Mouse (Mus musculus): ENCODE results near the gene Scrt2. TPM values are rescaled to one million over a fixed set of nuclear protein-coding genes. Genes with fewer than 3 reads are reported as not detected.

The Scrt2 gene
- polyA plus RNA-seq, 1 experiment, result not detected

DNA sequence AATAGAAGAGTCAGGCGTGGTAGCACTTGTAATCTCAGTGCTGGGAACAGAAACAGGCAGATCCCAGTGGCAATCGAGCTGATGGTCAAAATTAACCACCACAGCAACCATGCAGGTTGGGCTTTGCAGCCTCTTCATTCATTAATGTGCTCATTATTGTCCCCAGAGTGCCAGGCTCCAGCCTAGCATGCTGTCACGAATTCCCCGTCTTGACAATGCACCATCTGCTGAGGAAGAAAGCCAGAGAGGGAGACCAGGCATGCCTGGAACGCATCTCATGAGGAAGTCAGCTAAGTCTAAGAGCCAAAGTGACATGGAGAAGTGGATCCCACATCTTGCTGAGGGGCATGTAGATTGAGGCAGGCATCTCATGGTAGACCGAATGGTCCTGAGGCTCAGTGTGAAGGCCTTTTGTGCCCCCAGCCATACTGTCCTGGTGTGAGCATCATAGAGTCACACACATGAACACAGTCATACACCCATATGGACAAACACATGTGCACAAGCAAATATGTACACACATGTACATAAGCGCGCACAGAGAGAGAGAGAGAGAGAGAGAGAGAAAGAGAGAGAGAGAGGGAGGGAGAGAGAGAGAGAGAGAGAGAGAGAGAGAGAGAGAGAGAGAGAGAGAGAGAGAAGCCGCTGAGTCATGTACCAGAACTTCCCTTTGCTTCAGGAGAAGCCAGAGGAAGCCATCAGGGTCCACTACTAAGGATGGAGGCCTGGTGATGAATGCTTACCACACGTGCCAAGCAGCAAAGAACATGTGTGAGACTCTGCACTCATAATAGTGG lies 58.1 kb downstream of the Scrt2 start:
- Histone ChIP-seq H3K27ac (ENCODE audit: insufficient read depth, low read length) (no peak overlapping the region), H3K27me3 (ENCODE audit: control insufficient read depth, insufficient read depth, low read length) (peaks cover 3% of the 10 kb centered on the region; the same call in 1 of the 2 replicates), H3K4me1 (ENCODE audit: control insufficient read depth, insufficient read depth, insufficient read length) (peaks cover 4% of the 10 kb centered on the region), H3K4me3 (ENCODE audit: extremely low read depth, insufficient read depth, insufficient read length) (no peak overlapping the region), H3K36me3 (ENCODE audit: control insufficient read depth, insufficient read depth, low read length) (no peaks in the 10 kb centered on the region)
- DNase-seq (ENCODE audit: low read depth in 1 of 2, low spot score in 2 of 2), result no peak
- WGBS, result 64% methylated on average over 10 of the region's 10 CpGs
- TF ChIP-seq POLR2A (IDR thresholded peaks at IDR 0.05; ENCODE audit: low read depth, low read length) (no peak), CTCF (IDR thresholded peaks at IDR 0.05; ENCODE audit: extremely low read depth, insufficient read depth, insufficient read length, insufficient replicate concordance) (no peak)

DNA sequence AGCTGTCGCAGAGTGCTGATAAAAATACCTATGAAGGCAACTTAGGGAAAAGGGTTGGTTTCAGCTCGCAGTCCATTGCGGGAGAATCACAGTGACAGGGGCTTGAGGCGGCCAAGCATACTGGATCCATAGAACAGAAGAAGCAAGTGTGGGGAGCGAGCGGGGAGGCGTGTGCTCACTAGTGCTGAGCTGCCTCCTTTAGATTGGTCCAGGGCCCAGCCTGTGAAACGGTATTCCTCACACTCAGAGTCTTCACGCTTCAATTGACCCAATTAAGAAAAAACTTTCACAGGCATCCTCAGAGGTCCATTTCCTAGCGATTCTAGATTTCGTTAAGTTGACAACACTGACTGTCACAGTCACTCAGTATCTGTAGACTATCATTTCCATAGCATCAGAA lies 59.6 kb downstream of the Scrt2 start:
- DNase-seq (ENCODE audit: low read depth in 1 of 2, low spot score in 2 of 2), result no peak
- TF ChIP-seq POLR2A (IDR thresholded peaks at IDR 0.05; ENCODE audit: low read depth, low read length) (no peak), CTCF (IDR thresholded peaks at IDR 0.05; ENCODE audit: extremely low read depth, insufficient read depth, insufficient read length, insufficient replicate concordance) (no peak)
- no peaks in the 10 kb centered on the region for H3K36me3 ChIP-seq (ENCODE audit: control insufficient read depth, insufficient read depth, low read length)
- WGBS, result 84% methylated on average over 11 of the region's 11 CpGs
- H3K27ac ChIP-seq (ENCODE audit: insufficient read depth, low read length), result no peak overlapping the region
- no peak overlapping the region for H3K4me3 ChIP-seq (ENCODE audit: extremely low read depth, insufficient read depth, insufficient read length)
- peaks cover 4% of the 10 kb centered on the region; the same call in 1 of the 2 replicates for H3K27me3 ChIP-seq (ENCODE audit: control insufficient read depth, insufficient read depth, low read length)
- H3K4me1 ChIP-seq (ENCODE audit: control insufficient read depth, insufficient read depth, insufficient read length), result peaks cover 4% of the 10 kb centered on the region

DNA sequence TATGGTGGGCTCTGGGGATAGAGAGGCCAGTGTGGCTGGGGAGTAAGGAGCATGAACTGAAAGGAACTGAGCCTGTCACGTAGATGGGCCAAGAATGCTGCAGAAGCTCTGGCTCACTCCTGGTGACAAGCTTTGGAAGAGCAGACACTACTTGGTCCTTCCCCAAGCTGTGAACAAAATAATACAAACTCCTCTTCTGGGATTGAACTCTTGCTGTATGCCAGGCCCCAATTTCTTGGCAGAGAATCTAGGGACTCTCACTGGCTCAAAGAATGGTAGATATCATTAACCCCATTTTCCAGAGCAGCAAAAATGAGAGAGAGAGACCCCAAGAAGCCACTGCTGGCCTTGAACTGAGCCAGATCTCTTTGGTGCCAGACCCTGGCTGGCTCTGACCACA lies 60.2 kb downstream of the Scrt2 start:
- 70% methylated on average over 1 of the region's 1 CpGs for WGBS
- TF ChIP-seq POLR2A (IDR thresholded peaks at IDR 0.05; ENCODE audit: low read depth, low read length), result no peak
- Histone ChIP-seq H3K4me3 (ENCODE audit: extremely low read depth, insufficient read depth, insufficient read length) (no peak overlapping the region), H3K27me3 (ENCODE audit: control insufficient read depth, insufficient read depth, low read length) (peaks cover 4% of the 10 kb centered on the region; the same call in 1 of the 2 replicates), H3K36me3 (ENCODE audit: control insufficient read depth, insufficient read depth, low read length) (no peaks in the 10 kb centered on the region), H3K27ac (ENCODE audit: insufficient read depth, low read length) (no peak overlapping the region), H3K4me1 (ENCODE audit: control insufficient read depth, insufficient read depth, insufficient read length) (peaks cover 4% of the 10 kb centered on the region)
- no peak for DNase-seq (ENCODE audit: low read depth in 1 of 2, low spot score in 2 of 2)

DNA sequence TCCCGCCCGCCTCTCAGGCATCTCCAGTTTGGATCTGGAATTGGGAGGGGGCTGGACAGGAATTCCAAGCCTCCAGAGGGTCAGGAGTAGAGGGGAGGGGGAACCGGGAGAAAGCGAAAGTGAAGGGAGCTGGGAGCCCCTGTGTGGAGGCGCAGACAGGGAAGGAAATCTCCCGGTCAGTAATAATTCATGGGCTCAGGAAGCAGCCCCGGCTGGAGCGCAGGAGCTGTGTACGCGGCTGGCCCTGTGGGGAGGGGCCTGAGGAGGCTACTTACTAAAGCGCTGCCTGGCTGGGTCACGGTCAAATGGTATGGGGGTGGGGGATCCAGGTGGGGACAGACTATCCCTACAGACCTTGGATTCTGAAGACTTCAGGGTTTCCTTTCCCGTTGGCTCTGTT lies 60.7 kb downstream of the Scrt2 start:
- Histone ChIP-seq H3K27me3 (ENCODE audit: control insufficient read depth, insufficient read depth, low read length) (peaks cover 4% of the 10 kb centered on the region; the same call in 1 of the 2 replicates), H3K4me1 (ENCODE audit: control insufficient read depth, insufficient read depth, insufficient read length) (peaks cover 4% of the 10 kb centered on the region), H3K4me3 (ENCODE audit: extremely low read depth, insufficient read depth, insufficient read length) (peak overlapping the region; percentile 17; the same call in 1 of the 2 replicates), H3K36me3 (ENCODE audit: control insufficient read depth, insufficient read depth, low read length) (no peaks in the 10 kb centered on the region), H3K27ac (ENCODE audit: insufficient read depth, low read length) (no peak overlapping the region)
- TF ChIP-seq POLR2A (IDR thresholded peaks at IDR 0.05; ENCODE audit: low read depth, low read length), result no peak
- no peak for TF ChIP-seq CTCF (IDR thresholded peaks at IDR 0.05; ENCODE audit: extremely low read depth, insufficient read depth, insufficient read length, insufficient replicate concordance)
- no peak for DNase-seq (ENCODE audit: low read depth in 1 of 2, low spot score in 2 of 2)
- WGBS, result 8% methylated on average over 13 of the region's 13 CpGs

DNA sequence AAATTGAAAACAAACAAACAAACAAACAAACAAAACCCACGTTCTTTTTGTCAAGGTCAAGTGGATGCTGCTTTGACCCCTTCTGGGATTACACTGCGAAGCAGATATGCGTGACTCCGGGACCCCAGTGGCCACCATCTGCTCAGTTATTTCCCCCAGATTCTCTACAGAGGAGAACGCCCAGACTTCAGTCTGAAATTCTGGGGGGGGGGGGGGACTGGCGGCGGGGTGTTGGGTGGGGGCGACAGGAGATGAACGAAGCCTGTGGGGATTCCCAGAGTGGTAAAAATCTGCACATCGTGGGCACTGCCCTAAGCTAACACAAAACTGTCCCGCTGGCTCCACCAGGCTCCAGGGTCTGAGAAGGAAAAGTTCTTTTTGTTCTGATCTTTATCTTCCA lies 61.2 kb downstream of the Scrt2 start:
- peaks cover 4% of the 10 kb centered on the region; the same call in 1 of the 2 replicates for H3K27me3 ChIP-seq (ENCODE audit: control insufficient read depth, insufficient read depth, low read length)
- 6% methylated on average over 11 of the region's 11 CpGs for WGBS
- H3K27ac ChIP-seq (ENCODE audit: insufficient read depth, low read length), result no peak overlapping the region
- H3K4me3 ChIP-seq (ENCODE audit: extremely low read depth, insufficient read depth, insufficient read length), result no peak overlapping the region
- H3K36me3 ChIP-seq (ENCODE audit: control insufficient read depth, insufficient read depth, low read length), result no peaks in the 10 kb centered on the region
- TF ChIP-seq POLR2A (IDR thresholded peaks at IDR 0.05; ENCODE audit: low read depth, low read length), result no peak
- peaks cover 4% of the 10 kb centered on the region for H3K4me1 ChIP-seq (ENCODE audit: control insufficient read depth, insufficient read depth, insufficient read length)
- no peak for DNase-seq (ENCODE audit: low read depth in 1 of 2, low spot score in 2 of 2)

DNA sequence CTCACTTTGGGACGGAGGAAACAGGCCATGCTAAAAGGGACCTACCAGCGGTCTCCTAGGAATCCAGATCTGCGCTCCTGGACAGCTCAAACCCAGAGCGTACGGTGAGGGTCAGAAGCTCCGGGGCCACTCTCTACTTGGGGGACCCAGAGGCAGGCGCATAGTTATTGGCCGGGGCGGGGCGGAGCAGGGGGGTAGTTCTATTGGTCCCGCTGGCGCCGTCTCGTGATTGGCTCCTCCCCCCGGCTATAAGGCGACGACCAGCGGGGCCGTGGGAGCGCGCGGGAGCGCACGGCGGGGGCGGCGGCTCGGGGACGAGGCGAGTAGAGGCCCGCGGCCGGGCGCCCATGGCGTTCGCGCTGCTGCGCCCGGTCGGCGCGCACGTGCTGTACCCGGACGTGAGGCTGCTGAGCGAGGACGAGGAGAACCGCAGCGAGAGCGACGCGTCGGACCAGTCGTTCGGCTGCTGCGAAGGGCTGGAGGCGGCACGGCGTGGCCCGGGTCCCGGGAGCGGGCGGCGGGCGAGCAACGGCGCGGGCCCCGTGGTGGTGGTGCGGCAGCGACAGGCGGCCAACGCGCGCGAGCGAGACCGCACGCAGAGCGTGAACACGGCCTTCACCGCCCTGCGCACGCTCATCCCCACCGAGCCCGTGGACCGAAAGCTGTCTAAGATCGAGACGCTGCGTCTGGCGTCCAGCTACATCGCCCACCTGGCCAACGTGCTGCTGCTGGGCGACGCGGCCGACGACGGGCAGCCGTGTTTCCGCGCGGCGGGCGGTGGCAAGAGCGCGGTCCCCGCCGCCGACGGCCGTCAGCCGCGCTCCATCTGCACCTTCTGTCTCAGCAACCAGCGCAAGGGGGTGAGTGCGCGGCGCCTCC lies 62.2 kb downstream of the Scrt2 start, which contains the start of gene Tcf15:
Gene Tcf15 (plus strand): TSS at position 283 of the 879 bp plus-strand sequence.
- Histone ChIP-seq H3K4me3 (ENCODE audit: extremely low read depth, insufficient read depth, insufficient read length) (no peak within 1 kb of the TSS; the same call in 1 of the 2 replicates), H3K27ac (ENCODE audit: insufficient read depth, low read length) (no peak within 1 kb of the TSS), H3K4me1 (ENCODE audit: control insufficient read depth, insufficient read depth, insufficient read length) (peaks cover 4% of the 10 kb centered on the region), H3K27me3 (ENCODE audit: control insufficient read depth, insufficient read depth, low read length) (peaks cover 4% of the 10 kb centered on the region; the same call in 1 of the 2 replicates), H3K36me3 (ENCODE audit: control insufficient read depth, insufficient read depth, low read length) (no peaks in the 10 kb centered on the region)
- WGBS, result 2% methylated on average over 115 of the region's 118 CpGs
- TF ChIP-seq CTCF (IDR thresholded peaks at IDR 0.05; ENCODE audit: extremely low read depth, insufficient read depth, insufficient read length, insufficient replicate concordance) (no peak), POLR2A (IDR thresholded peaks at IDR 0.05; ENCODE audit: low read depth, low read length) (no peak)
- no peak for DNase-seq (ENCODE audit: low read depth in 1 of 2, low spot score in 2 of 2)
